Mouse (Mus musculus) ES-Bruce4 (cell line): ENCODE data around the gene Kdm4c.

ENCODE experiments used
- CTCF ChIP-seq: IDR thresholded peaks from one replicate; pipeline ENCODE4 v1.8.1; 2011; ENCODE audit warnings: low read depth, low read length
- POLR2A ChIP-seq: IDR thresholded peaks from one replicate; pipeline ENCODE4 v1.8.1; 2011; ENCODE audit warnings: low read length; ENCODE audit not compliant: insufficient read depth

DNA sequence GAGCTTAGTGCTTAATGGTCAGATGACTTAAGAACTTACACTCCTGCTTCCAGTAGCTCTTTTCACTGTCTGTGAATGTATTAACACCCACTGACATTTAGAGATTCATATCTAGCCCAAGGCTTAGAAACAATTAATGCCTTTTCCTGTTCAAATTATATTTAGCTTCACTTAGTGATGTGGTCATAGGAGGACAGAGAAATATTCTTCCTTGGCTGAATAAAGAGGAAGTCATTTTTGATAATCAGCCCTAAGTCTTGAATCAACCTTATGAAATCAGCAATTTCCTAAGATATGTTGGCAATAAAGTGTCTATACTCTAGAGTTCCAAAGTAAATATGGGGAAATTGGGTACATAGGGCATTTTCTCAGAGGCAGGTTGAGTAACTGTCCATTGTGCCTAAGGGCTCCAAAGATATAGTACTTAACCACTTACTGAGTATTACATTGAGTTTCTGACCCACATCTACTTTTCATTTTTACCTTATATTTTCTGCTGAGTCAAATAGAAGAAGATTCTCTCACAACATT is 41.0 kb upstream of the Kdm4c start:
- TF ChIP-seq CTCF = no peak
- no peak for TF ChIP-seq POLR2A
